Mouse (Mus musculus): ENCODE measurements at regions not wholly inside any gene's neighbourhood (a gene's known extent, or its start where the extent isn't known, plus 50 kb on each side); places are given as distances from the start of the nearest gene placed in this dataset.

DNA sequence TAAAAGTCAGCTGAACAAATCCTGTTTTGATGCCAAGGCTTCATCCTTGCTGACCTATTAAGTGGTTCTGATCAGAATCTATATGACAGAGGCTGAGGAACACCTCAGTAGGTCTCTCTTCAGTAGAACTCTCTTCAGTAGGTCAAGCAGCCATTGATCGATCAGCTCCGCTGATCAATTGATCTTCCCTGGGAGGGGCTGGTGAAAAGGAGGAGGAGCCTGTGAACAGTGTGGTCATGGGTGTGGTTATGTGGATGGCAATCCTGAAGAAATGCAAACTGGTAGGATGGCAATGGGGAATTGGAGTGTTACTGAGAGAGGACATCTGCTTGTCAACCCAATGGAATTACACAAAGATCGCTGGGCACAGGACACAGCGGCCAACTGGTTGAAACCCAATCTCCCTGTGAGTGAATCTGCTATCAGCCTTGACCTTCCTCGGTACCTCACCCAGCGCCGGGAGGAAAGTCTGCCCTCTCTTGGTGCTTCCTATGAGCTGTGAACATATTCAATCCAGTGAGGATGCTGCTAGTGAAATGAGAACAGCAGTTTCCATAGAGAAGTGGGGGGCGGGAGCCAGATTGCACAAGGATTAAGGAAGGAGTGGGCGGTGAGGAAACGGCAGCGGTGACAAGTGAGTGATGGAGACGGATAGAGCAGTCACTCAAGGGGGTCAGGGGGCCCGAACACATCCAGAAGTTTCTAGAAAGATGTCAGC is 213.9 kb downstream of the 3100002H09Rik start:
- Histone ChIP-seq H3K36me3 (ENCODE audit: control insufficient read depth in 1 of 2, insufficient read depth in 2 of 2, low read length in 2 of 2) (no peaks in the 10 kb centered on the region), H3K9me3 (replicated peaks; ENCODE audit: insufficient read depth, low read length) (no peaks in the 10 kb centered on the region), H3K27ac (ENCODE audit: control insufficient read depth, low read depth, low read length) (no peak overlapping the region), H3K4me1 (ENCODE audit: control insufficient read depth in 1 of 2, insufficient read depth in 2 of 2, low read length in 2 of 2) (no peaks in the 10 kb centered on the region), H3K79me2 (ENCODE audit: control insufficient read depth, insufficient read depth, low read length, poor library complexity) (no peaks in the 10 kb centered on the region), H3K27me3 (ENCODE audit: control insufficient read depth in 1 of 2, insufficient read depth in 2 of 2, low read length in 2 of 2) (no peaks in the 10 kb centered on the region), H3K9ac (ENCODE audit: control insufficient read depth, low read depth, low read length, poor library complexity, severe bottlenecking) (no peak overlapping the region), H3K4me3 (ENCODE audit: control insufficient read depth in 1 of 2, insufficient read depth in 1 of 2, low read depth in 2 of 2, low read length in 2 of 2) (no peak overlapping the region)
- no peak for TF ChIP-seq ZC3H11A (IDR thresholded peaks at IDR 0.05; ENCODE audit: low read depth, low read length)
- TF ChIP-seq MYC (IDR thresholded peaks at IDR 0.05; ENCODE audit: low read depth, low read length) = no peak
- no peak for TF ChIP-seq NRF1 (IDR thresholded peaks at IDR 0.05; ENCODE audit: insufficient read depth, low read depth, low read length, poor library complexity, severe bottlenecking)
- TF ChIP-seq ZKSCAN1 (IDR thresholded peaks at IDR 0.05; ENCODE audit: low read depth, low read length) = no peak
- TF ChIP-seq ZNF384 (IDR thresholded peaks at IDR 0.05; ENCODE audit: low read depth, low read length) = no peak
- no peak for TF ChIP-seq UBTF (IDR thresholded peaks at IDR 0.05; ENCODE audit: borderline replicate concordance, insufficient read depth, low read depth, low read length)
- TF ChIP-seq POLR2A (IDR thresholded peaks at IDR 0.05; ENCODE audit: control insufficient read depth in 1 of 2, insufficient read depth in 1 of 2, low read depth in 1 of 2, low read length in 2 of 2, poor library complexity in 1 of 2) = no peak
- no peak for TF ChIP-seq MAX (IDR thresholded peaks at IDR 0.05; ENCODE audit: low read length)
- no peak for TF ChIP-seq POLR2AphosphoS5 (IDR thresholded peaks at IDR 0.05; ENCODE audit: borderline replicate concordance, low read depth, low read length)
- no peak for TF ChIP-seq TAL1 (IDR thresholded peaks at IDR 0.05; ENCODE audit: low read length)
- TF ChIP-seq BHLHE40 (IDR thresholded peaks at IDR 0.05; ENCODE audit: borderline replicate concordance, low read depth, low read length) = no peak
- TF ChIP-seq KAT2A (conservative IDR thresholded peaks at IDR 0.05; ENCODE audit: low read depth, low read length) = no peak
- DNase-seq (ENCODE audit: low read depth, low spot score) = no peak

DNA sequence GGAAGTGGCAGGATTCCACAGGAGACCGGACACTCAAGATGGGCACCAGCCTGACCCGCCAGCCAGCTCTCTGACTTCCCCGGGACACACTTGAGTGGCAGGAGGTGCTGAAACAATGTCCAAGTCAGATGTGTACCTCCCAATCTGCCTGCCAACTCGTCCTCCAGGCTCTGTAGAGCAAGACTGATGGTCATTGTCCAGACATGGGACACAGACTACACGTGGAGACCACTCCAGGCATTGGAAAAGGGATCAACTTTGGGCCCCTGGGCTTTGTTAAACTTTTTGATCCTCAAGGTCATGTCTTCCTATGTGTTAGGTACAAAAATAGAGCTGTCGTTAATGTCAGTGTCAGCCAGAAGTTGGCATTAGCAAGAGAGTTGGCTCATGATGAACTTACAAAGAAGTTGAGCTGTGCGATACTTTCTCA is 214.6 kb downstream of the 3100002H09Rik start:
- TF ChIP-seq NELFE (IDR thresholded peaks at IDR 0.05; ENCODE audit: low read depth, low read length) = no peak
- TF ChIP-seq USF2 (IDR thresholded peaks at IDR 0.05; ENCODE audit: borderline replicate concordance in 1 of 2, insufficient read depth in 1 of 2, low read depth in 1 of 2, low read length in 2 of 2) = no peak
- TF ChIP-seq MAFK (IDR thresholded peaks at IDR 0.05; ENCODE audit: borderline replicate concordance, low read depth, low read length) = no peak
- TF ChIP-seq ELF1 (IDR thresholded peaks at IDR 0.05; ENCODE audit: low read depth, low read length) = no peak
- TF ChIP-seq BHLHE40 (IDR thresholded peaks at IDR 0.05; ENCODE audit: borderline replicate concordance, low read depth, low read length) = no peak
- TF ChIP-seq JUND (IDR thresholded peaks at IDR 0.05; ENCODE audit: low read depth, low read length) = no peak
- TF ChIP-seq TBP (IDR thresholded peaks at IDR 0.05; ENCODE audit: low read depth, low read length) = no peak
- no peak for TF ChIP-seq POLR2AphosphoS2 (IDR thresholded peaks at IDR 0.05; ENCODE audit: low read length)
- no peak for TF ChIP-seq UBTF (IDR thresholded peaks at IDR 0.05; ENCODE audit: borderline replicate concordance, insufficient read depth, low read depth, low read length)
- no peak for TF ChIP-seq CHD1 (IDR thresholded peaks at IDR 0.05; ENCODE audit: low read depth, low read length)
- no peak for TF ChIP-seq POLR2AphosphoS5 (IDR thresholded peaks at IDR 0.05; ENCODE audit: borderline replicate concordance, low read depth, low read length)
- TF ChIP-seq ZMIZ1 (IDR thresholded peaks at IDR 0.05; ENCODE audit: low read depth, low read length) = no peak
- no peak for TF ChIP-seq MYB (IDR thresholded peaks at IDR 0.05; ENCODE audit: low read depth, low read length)
- TF ChIP-seq HCFC1 (IDR thresholded peaks at IDR 0.05; ENCODE audit: low read depth, low read length) = no peak
- TF ChIP-seq MEF2A (IDR thresholded peaks at IDR 0.05; ENCODE audit: extremely low read depth, insufficient replicate concordance, low read depth, low read length, poor library complexity, severe bottlenecking) = no peak
- no peak for TF ChIP-seq GABPA (IDR thresholded peaks at IDR 0.05; ENCODE audit: low read depth, low read length)
- TF ChIP-seq SIN3A (IDR thresholded peaks at IDR 0.05; ENCODE audit: low read length) = no peak
- no peak overlapping the region for H3K9ac ChIP-seq (ENCODE audit: control insufficient read depth, low read depth, low read length, poor library complexity, severe bottlenecking)
- no peak overlapping the region for H3K4me3 ChIP-seq (ENCODE audit: control insufficient read depth in 1 of 2, insufficient read depth in 1 of 2, low read depth in 2 of 2, low read length in 2 of 2)
- H3K4me1 ChIP-seq (ENCODE audit: control insufficient read depth in 1 of 2, insufficient read depth in 2 of 2, low read length in 2 of 2) = no peaks in the 10 kb centered on the region
- no peak overlapping the region for H3K27ac ChIP-seq (ENCODE audit: control insufficient read depth, low read depth, low read length)
- no peaks in the 10 kb centered on the region for H3K79me2 ChIP-seq (ENCODE audit: control insufficient read depth, insufficient read depth, low read length, poor library complexity)
- no peaks in the 10 kb centered on the region for H3K36me3 ChIP-seq (ENCODE audit: control insufficient read depth in 1 of 2, insufficient read depth in 2 of 2, low read length in 2 of 2)
- no peaks in the 10 kb centered on the region for H3K9me3 ChIP-seq (replicated peaks; ENCODE audit: insufficient read depth, low read length)
- DNase-seq (ENCODE audit: low read depth, low spot score) = no peak
- no peaks in the 10 kb centered on the region for H3K27me3 ChIP-seq (ENCODE audit: control insufficient read depth in 1 of 2, insufficient read depth in 2 of 2, low read length in 2 of 2)
